Mouse (Mus musculus) liver (tissue): Measurements from ENCODE around the gene 2310033P09Rik.

Experiments
- DNase-seq: peaks from one replicate; pipeline ENCODE4 v3.0.0-alpha.2; 2020; ENCODE audit warnings: mixed read lengths

2310033P09Rik gene

GRCm38 (mm10) chr11:59208153-59208831, at the start of gene 2310033P09Rik:
Gene 2310033P09Rik (plus strand): TSS chr11:59208321.
- DNase-seq, result peak; percentile 95

DNA sequence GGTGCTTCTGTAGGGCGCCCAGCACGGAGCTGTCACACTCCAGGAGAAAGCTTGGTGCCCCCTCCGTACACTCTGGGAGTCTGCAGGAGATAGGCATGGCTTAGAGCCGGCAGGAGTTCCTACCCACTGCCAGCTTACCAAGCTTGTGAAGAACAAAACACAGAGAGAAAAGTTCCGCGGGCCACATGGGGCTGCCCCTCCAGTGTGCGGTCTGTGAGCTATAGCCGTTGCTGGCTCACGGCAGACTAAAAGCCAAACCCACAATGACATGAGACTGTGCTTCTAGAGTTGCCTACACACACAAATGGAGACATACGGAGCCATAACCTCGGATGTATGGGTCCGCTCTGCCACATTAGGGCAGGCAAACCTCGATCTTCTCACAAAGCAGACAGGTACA, 49.0 kb upstream of the 2310033P09Rik start:
- DNase-seq, result no peak

DNA sequence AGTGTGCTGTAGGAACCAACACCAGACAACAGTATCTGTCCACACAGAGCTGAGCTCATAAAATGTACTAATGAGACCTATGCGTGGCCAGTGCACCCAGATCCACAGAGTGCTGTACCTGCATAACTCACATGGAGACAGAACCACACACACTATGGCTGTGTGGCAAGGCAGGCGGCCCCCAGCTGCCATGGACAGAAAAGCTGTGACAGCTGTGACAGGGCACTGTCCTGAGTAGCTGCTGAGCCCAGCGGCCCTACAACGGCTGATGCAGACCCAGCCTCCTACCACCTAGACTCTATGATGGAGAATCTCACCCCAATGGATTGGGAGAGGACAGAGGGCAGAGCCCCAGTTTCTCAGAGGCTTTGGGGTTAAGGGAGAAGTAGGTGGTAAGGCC, 48.6 kb upstream of the 2310033P09Rik start:
- DNase-seq, result no peak

- DNase-seq, result no peak
Observed at GRCm38 (mm10) chr11:59161398-59161797, 46.7 kb upstream of the 2310033P09Rik start.

GRCm38 (mm10) chr11:59162443-59163254, 45.5 kb upstream of the 2310033P09Rik start:
- no peak for DNase-seq

- DNase-seq, result peak; percentile 99
Observed at GRCm38 (mm10) chr11:59163255-59164236, 44.6 kb upstream of the 2310033P09Rik start, which contains the start of gene Iba57. Gene Iba57 (minus strand): TSS chr11:59163739.

DNA sequence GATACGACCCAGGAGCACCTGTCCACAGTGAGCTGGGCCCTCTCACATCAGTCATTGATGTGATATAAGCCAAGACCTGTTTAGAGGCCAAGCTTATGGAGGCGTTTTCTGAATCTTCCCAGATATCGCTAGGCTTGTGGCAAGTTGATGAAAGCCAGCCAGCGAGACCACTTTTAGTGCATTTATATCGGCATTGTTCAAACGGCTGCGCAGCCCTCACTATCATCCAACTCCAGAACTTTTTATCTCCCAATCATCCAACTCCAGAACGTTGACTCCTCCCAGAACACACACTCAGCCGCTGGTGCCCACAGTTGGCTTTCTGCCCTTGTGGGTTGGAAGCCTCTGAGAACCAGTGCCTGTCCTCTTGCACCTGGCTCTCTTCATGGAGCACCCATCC, 43.7 kb upstream of the 2310033P09Rik start:
- DNase-seq, result peak; percentile 90

- DNase-seq, result peak; percentile 43
Observed at GRCm38 (mm10) chr11:59165616-59166241, 42.4 kb upstream of the 2310033P09Rik start.

DNA sequence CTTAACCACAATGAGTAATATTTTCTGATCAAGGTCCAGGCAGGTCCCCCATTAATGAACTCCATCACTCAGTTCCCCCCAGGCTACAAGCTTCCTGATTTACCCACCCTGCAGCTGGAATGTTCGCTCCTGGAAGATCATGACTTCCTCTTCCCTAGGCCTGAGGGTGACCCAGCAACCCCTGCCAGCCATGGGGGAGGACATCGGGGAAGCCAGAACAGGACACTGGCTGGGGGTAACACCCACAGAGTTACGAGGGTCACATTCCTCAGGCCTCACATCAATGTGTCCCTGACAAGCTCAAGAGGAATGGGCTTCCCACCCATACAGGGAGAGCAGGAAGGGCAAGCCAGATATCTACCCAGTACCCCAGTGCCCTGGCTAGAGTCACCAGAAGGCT, 38.3 kb upstream of the 2310033P09Rik start:
- no peak for DNase-seq

DNA sequence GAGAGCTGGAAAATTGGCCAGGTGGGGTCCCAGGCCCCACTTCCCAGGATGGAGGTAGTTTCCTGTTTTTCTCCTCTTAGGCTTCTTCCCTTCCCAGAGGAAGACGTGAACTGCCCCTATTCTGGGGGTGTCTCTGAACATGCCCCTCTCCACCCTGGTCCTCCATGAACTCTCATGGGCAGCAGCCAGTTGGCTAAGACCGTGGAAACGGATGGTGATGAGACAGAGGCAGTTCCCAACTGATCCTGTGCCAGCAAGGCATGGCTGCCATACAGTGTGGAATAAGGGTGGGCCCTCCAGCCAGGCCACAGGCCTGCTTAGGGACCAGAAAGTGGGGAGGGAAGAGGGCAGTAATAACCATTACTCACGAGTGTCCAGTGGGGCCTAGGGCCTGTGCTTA, 37.6 kb upstream of the 2310033P09Rik start:
- no peak for DNase-seq

GRCm38 (mm10) chr11:59174189-59174838, 33.8 kb upstream of the 2310033P09Rik start:
- no peak for DNase-seq

GRCm38 (mm10) chr11:59176475-59176874, 31.6 kb upstream of the 2310033P09Rik start:
- no peak for DNase-seq

- DNase-seq, result no peak
Observed at GRCm38 (mm10) chr11:59176921-59177320, 31.2 kb upstream of the 2310033P09Rik start.

GRCm38 (mm10) chr11:59182864-59183331, 25.2 kb upstream of the 2310033P09Rik start, which contains the start of gene Gjc2:
Gene Gjc2 (minus strand): TSS chr11:59183213.
- DNase-seq, result no peak

- peak; percentile 82 for DNase-seq
Observed at GRCm38 (mm10) chr11:59183821-59184220, 24.3 kb upstream of the 2310033P09Rik start.

DNA sequence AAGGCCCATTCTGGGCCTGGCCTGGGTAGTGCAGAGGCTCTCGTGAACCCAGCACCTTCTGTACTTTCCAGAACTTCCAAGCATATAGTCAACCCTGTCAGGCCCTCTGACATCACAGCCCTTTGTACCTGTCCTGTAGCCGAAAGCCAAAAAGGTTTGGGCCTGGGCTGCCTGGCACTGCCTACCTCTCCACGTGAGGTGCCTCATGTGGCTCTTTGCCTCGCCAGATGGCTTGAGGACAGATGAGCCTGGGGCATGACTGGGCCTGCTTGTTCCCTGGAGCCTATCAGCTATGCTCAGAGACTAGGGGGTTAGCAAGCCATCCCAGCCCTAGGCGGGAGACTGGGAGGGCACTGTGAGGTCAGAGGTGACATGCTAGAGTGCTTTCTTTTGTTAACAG, 22.6 kb upstream of the 2310033P09Rik start:
- no peak for DNase-seq

GRCm38 (mm10) chr11:59187706-59188105, 20.4 kb upstream of the 2310033P09Rik start:
- DNase-seq, result no peak

DNA sequence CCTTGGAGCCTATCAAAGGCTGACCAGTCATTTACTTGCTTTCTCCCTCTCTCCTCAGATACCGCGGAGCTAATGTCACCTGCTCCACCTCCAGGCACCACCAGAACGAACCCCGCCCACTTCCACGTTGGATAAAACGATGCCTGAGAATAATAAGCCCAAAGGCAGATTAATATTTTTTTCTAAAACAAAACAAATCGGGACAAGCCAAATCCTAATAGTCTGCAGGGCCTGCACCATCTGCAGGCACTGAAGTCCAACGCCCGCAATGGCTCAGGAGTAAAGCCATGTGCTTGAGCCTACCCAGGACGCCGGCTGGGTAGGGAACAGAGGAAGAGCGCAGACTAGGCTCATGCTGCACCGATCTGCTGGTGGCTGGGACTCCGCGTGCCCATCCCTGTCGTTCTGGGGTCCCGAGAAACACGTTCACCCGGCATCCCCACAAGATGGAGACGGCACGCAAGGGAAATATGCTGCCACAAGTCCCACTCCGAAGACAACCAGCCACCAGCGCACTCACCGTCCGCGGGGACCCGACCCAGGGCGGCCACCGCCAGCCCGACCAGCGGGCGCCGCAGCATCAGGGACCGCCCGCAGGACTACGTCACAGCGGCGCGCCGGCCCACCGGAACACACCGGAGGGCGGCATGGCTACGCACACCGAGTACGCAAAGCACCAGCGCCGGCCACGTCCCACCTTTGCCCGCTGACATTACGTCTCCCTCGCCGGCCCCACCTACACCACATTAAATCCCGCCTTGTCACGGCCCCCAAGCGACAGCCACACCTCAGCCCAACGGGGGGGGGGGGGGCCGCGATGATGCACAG, 16.7 kb upstream of the 2310033P09Rik start:
- DNase-seq, result peak; percentile 95

DNA sequence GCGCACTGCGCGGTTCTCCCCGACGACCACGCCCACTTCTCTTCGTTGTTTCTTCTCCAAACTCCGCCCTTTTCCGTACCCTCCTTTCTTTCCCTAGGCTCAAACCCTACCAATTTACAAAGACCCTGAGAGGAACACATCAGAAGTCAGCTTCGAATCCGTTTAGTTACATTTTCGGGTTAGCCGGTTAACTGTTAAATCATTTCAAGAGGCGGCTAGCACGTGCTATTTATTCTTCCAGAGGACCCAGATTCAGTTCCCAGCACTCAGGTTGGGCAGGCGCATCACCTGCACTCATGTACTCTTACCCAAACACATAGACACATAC, 16.1 kb upstream of the 2310033P09Rik start, which contains the start of gene Guk1:
Guk1 (minus strand) TSS at position 154 of the 328 bp plus-strand sequence.
- DNase-seq, result no peak

GRCm38 (mm10) chr11:59196230-59196629, 11.9 kb upstream of the 2310033P09Rik start:
- DNase-seq, result no peak
